In the genomic region with DNA sequence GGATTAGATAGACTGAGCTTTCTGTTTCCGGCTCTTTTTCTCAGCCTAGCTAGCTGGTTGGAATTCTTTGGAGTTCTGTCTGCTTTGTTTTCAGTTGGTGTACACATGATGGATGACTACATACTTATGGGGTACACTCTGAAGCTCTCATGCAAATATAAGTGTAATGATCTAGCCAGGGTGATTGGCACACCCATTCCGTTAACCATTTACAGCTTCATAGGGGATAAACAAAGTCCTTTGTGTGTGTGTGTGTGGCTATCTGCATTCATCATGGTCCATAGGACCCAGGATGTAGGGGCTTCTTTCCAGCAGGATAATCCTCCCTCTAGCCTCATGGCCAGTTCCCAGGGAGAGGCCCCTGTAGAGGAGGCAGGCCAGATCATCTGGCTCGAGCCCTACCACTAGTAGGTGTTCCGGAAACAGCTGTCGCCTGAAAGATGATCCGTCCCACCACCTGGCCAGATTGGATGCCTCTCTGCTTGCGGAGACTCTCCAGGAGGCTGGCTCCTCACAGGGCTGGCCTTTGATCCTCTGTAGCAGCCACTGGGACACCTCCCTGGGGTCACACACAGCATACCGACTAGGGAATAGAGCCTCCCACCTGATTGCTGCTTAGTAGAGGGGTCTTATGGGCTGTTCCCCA, we compare ENCODE assay signal across 11 mouse cellular contexts. TPM values are rescaled to one million over a fixed set of nuclear protein-coding genes. Genes with fewer than 3 reads are reported as not detected.
DNase-seq lines count a peak whose midpoint lies in the region; ATAC-seq and TF ChIP-seq lines count a peak whose summit lies in the region.
"Had no signal": no experiment of that assay in that cellular context is flagged by ENCODE, and none has a peak within 500 bp of the region (broad histone marks: within the 10 kb centered on the region; RNA-seq: fewer than 3 reads in every experiment).

No protein-coding gene starts in this region.

- peak; percentile 53; the same call in 1 of the 2 replicates for ATAC-seq in embryonic facial prominence, embryonic 11.5 days (replicated peaks; ENCODE audit: insufficient number of reproducible peaks, low FRiP score, low TSS enrichment, low read depth)
- peak; percentile 35 for ATAC-seq in intestine, postnatal 0 days
- 0 out of 2 replicates have a peak, but pooled peaks have one; percentile 22 for ATAC-seq in midbrain, embryonic 13.5 days

- peak; percentile 40 for DNase-seq in ES-E14 (ENCODE audit: low read depth, low spot score)
- peak; percentile 71 for DNase-seq in embryonic facial prominence, embryonic 11.5 days (ENCODE audit: low spot score)
- no peak for DNase-seq in urinary bladder, adult 2 months (ENCODE audit: low spot score)
- DNase-seq in cerebellum, postnatal 14 days, result no peak
- no peak for DNase-seq in right cerebral cortex, adult 2 months (ENCODE audit: low spot score in 2 of 2)
- no peak for DNase-seq in urinary bladder, postnatal 14 days (ENCODE audit: low spot score)
- DNase-seq: right cerebral cortex, postnatal 14 days had no signal

- in situ Hi-C loops in ES-E14 (cut with MboI; ENCODE audit: low sequenced_read_pairs in 2 of 2, unreplicated experiment in 2 of 2), result no loop called here

- no peak overlapping the region for H3K27ac ChIP-seq in ES-E14 (ENCODE audit: insufficient read depth, low read depth, low read length, poor library complexity, severe bottlenecking)
- no peak overlapping the region for H3K27ac ChIP-seq in embryonic facial prominence, embryonic 11.5 days (replicated peaks; ENCODE audit: low read depth, low read length)
- peak overlapping the region; percentile 62 for H3K27ac ChIP-seq in intestine, postnatal 0 days (ENCODE audit: low read depth, low read length)
- H3K27ac ChIP-seq in midbrain, embryonic 13.5 days, result peak overlapping the region; percentile 27; the same call in 1 of the 2 replicates
- H3K27ac ChIP-seq: heart, embryonic 13.5 days; liver, embryonic 14.5 days had no signal

- H3K27me3 ChIP-seq in embryonic facial prominence, embryonic 11.5 days (ENCODE audit: control insufficient read depth, insufficient read depth, low read length), result no peaks in the 10 kb centered on the region
- H3K27me3 ChIP-seq in intestine, postnatal 0 days (replicated peaks; ENCODE audit: control insufficient read depth, insufficient read depth, low read length), result no peaks in the 10 kb centered on the region
- H3K27me3 ChIP-seq in midbrain, embryonic 13.5 days, result no peaks in the 10 kb centered on the region
- H3K27me3 ChIP-seq: heart, embryonic 13.5 days had no signal

- 0 out of 2 replicates have a peak, but pooled peaks have one; percentile 5 for TF ChIP-seq CTCF in intestine, postnatal 0 days (IDR thresholded peaks at IDR 0.05; ENCODE audit: low read depth)

- peaks cover 2% of the 10 kb centered on the region; the same call in 1 of the 2 replicates for H3K36me3 ChIP-seq in ES-E14 (ENCODE audit: control insufficient read depth, insufficient read depth, low read length, poor library complexity, severe bottlenecking)
- no peaks in the 10 kb centered on the region for H3K36me3 ChIP-seq in embryonic facial prominence, embryonic 11.5 days (replicated peaks; ENCODE audit: control insufficient read depth, insufficient read depth, low read depth, low read length)
- H3K36me3 ChIP-seq in intestine, postnatal 0 days (ENCODE audit: control insufficient read depth, insufficient read depth), result peaks cover 18% of the 10 kb centered on the region; the same call in 1 of the 2 replicates
- 0 out of 2 replicates have a peak, but pooled peaks cover 4% of the 10 kb centered on the region for H3K36me3 ChIP-seq in midbrain, embryonic 13.5 days
- H3K36me3 ChIP-seq: heart, embryonic 13.5 days had no signal

- H3K4me2 ChIP-seq in embryonic facial prominence, embryonic 11.5 days (ENCODE audit: low read depth, low read length), result no peak overlapping the region
- no peak overlapping the region; the same call in 1 of the 2 replicates for H3K4me2 ChIP-seq in intestine, postnatal 0 days (replicated peaks; ENCODE audit: low read depth)
- H3K4me2 ChIP-seq in midbrain, embryonic 13.5 days (replicated peaks), result 0 out of 2 replicates have a peak overlapping the region, but pooled peaks have one; percentile 0
- H3K4me2 ChIP-seq: heart, embryonic 13.5 days had no signal

- H3K9ac ChIP-seq in ES-E14 (ENCODE audit: insufficient read depth, low read depth, low read length, poor library complexity, severe bottlenecking), result no peak overlapping the region
- no peak overlapping the region for H3K9ac ChIP-seq in embryonic facial prominence, embryonic 11.5 days (replicated peaks; ENCODE audit: low read length)
- no peak overlapping the region for H3K9ac ChIP-seq in intestine, postnatal 0 days (ENCODE audit: low read depth, low read length)
- 0 out of 2 replicates have a peak overlapping the region, but pooled peaks have one; percentile 0 for H3K9ac ChIP-seq in midbrain, embryonic 13.5 days (replicated peaks)
- H3K9ac ChIP-seq: heart, embryonic 13.5 days; liver, embryonic 14.5 days had no signal

- H3K4me3 ChIP-seq in ES-E14 (ENCODE audit: insufficient read depth in 1 of 2, low read depth in 1 of 2, low read length in 2 of 2, poor library complexity in 1 of 2, severe bottlenecking in 1 of 2), result no peak overlapping the region
- H3K4me3 ChIP-seq in embryonic facial prominence, embryonic 11.5 days (ENCODE audit: low read depth, low read length), result no peak overlapping the region
- no peak overlapping the region for H3K4me3 ChIP-seq in intestine, postnatal 0 days (ENCODE audit: low read depth, low read length)
- no peak overlapping the region for H3K4me3 ChIP-seq in midbrain, embryonic 13.5 days (replicated peaks)
- H3K4me3 ChIP-seq: heart, embryonic 13.5 days had no signal

- peaks cover 4 to 12% of the 10 kb centered on the region in 2 experiments; a peak in 3 of 4 replicates for H3K4me1 ChIP-seq in ES-E14 (ENCODE audit: control insufficient read depth in 2 of 2, insufficient read depth in 2 of 2, low read length in 2 of 2, poor library complexity in 1 of 2)
- no peaks in the 10 kb centered on the region; the same call in 1 of the 2 replicates for H3K4me1 ChIP-seq in embryonic facial prominence, embryonic 11.5 days (ENCODE audit: control insufficient read depth, insufficient read depth, low read length)
- peaks cover 18% of the 10 kb centered on the region for H3K4me1 ChIP-seq in intestine, postnatal 0 days (replicated peaks; ENCODE audit: control insufficient read depth, insufficient read depth, low read length)
- peaks cover 45% of the 10 kb centered on the region for H3K4me1 ChIP-seq in midbrain, embryonic 13.5 days (replicated peaks)

- 19% methylated on average over 8 of the region's 8 CpGs for WGBS in embryonic facial prominence, embryonic 11.5 days
- 29% methylated on average over 8 of the region's 8 CpGs for WGBS in intestine, postnatal 0 days
- 20% methylated on average over 8 of the region's 8 CpGs for WGBS in midbrain, embryonic 13.5 days

- H3K9me3 ChIP-seq in ES-E14 (ENCODE audit: control insufficient read depth, insufficient read depth, low read depth, low read length), result no peaks in the 10 kb centered on the region
- no peaks in the 10 kb centered on the region for H3K9me3 ChIP-seq in embryonic facial prominence, embryonic 11.5 days (replicated peaks; ENCODE audit: control insufficient read depth, low read length)
- no peaks in the 10 kb centered on the region for H3K9me3 ChIP-seq in intestine, postnatal 0 days (ENCODE audit: control insufficient read depth)
- no peaks in the 10 kb centered on the region for H3K9me3 ChIP-seq in midbrain, embryonic 13.5 days
- H3K9me3 ChIP-seq: heart, embryonic 13.5 days had no signal

TF ChIP-seq in ES-E14, 5 proteins besides CTCF, POLR2A, EP300 and RAD21:
- TF ChIP-seq CHD2 (IDR thresholded peaks at IDR 0.05; ENCODE audit: low read depth, low read length) (no peak), HCFC1 (IDR thresholded peaks at IDR 0.05; ENCODE audit: borderline replicate concordance, insufficient read depth, low read length) (no peak), ZNF384 (IDR thresholded peaks at IDR 0.05; ENCODE audit: low read depth, low read length) (no peak), ZC3H11A (IDR thresholded peaks at IDR 0.05; ENCODE audit: borderline replicate concordance, low read depth, low read length) (no peak), MAFK (IDR thresholded peaks at IDR 0.05; ENCODE audit: insufficient read depth, low read depth, low read length) (no peak)

RNA-seq across cellular contexts. Expression of a gene that starts 57.6 kb away (rescaled TPM):
- total RNA-seq in ES-E14 (2012; rRNA removed), result 24.5 and 26.3 TPM in 2 replicates
- polyA plus RNA-seq in embryonic facial prominence, embryonic 11.5 days (2014; fragmentation: Nextera tagmentation; extraction: Ambion mirVana), result 16.1 and 20.4 TPM in 2 replicates
- 47.1 and 48.9 TPM in 2 replicates for polyA plus RNA-seq in intestine, postnatal 0 days (2015; fragmentation: Nextera tagmentation; extraction: Ambion mirVana)
- 65.3 and 71.7 TPM in 2 replicates for polyA plus RNA-seq in midbrain, embryonic 13.5 days (2015; fragmentation: Nextera tagmentation; extraction: Ambion mirVana)
- polyA plus RNA-seq in urinary bladder, adult 2 months (2012; rRNA removed), result 39.4 and 48.7 TPM in 2 replicates

Comparison
In these comparisons a context has a peak if more than half of its experiments do, and no peak if none do; other contexts are left out.
1. DNase-seq: peak in ES-E14 (single experiment) and embryonic facial prominence, embryonic 11.5 days (single experiment); none in urinary bladder, adult 2 months (single experiment), cerebellum, postnatal 14 days (0 of 2), right cerebral cortex, adult 2 months (0 of 2) and urinary bladder, postnatal 14 days (single experiment).
2. H3K27ac ChIP-seq: peak in intestine, postnatal 0 days (single experiment) and midbrain, embryonic 13.5 days (single experiment); none in ES-E14 (single experiment) and embryonic facial prominence, embryonic 11.5 days (single experiment).
3. Peak in every context shown above with its lines, with median percentiles within 50 percentile points of each other: ATAC-seq.